Comparison of ENCODE assay signal across 8 mouse cellular contexts in genomic region chr4:120405144-120405805, GRCm38 (mm10). TPM values are rescaled to one million over a fixed set of nuclear protein-coding genes. Genes with fewer than 3 reads are reported as not detected.
DNase-seq lines count a peak whose midpoint lies in the region; ATAC-seq and TF ChIP-seq lines count a peak whose summit lies in the region.

Gene Scmh1 (plus strand): TSS chr4:120405281.

- peaks cover 5% of the 10 kb centered on the region for H3K27me3 ChIP-seq in CH12.LX (replicated peaks)
- H3K27me3 ChIP-seq in forebrain, embryonic 12.5 days, result peaks cover 18% of the 10 kb centered on the region; the same call in 1 of the 2 replicates
- H3K27me3 ChIP-seq in heart, embryonic 15.5 days, result no peaks in the 10 kb centered on the region
- H3K27me3 ChIP-seq in liver, embryonic 14.5 days (ENCODE audit: control insufficient read depth, insufficient read depth, low read length), result no peaks in the 10 kb centered on the region
- H3K27me3 ChIP-seq in stomach, embryonic 16.5 days (ENCODE audit: control insufficient read depth, insufficient read depth, low read length), result no peaks in the 10 kb centered on the region

- TF ChIP-seq CTCF in CH12.LX (conservative IDR thresholded peaks at IDR 0.05 in 1 of 2, IDR thresholded peaks at IDR 0.05 in 1 of 2; ENCODE audit: low read depth in 2 of 2, low read length in 2 of 2), result peak in 1 of 2 experiments; percentile 37; a peak in 1 of 4 replicates
- TF ChIP-seq CTCF in liver, embryonic 14.5 days (IDR thresholded peaks at IDR 0.05; ENCODE audit: low read depth), result no peak

- H3K9ac ChIP-seq in CH12.LX (ENCODE audit: insufficient read depth, low read depth), result peak within 1 kb of the TSS; percentile 82
- peak within 1 kb of the TSS; percentile 97 for H3K9ac ChIP-seq in forebrain, embryonic 12.5 days
- H3K9ac ChIP-seq in heart, embryonic 15.5 days, result peak within 1 kb of the TSS; percentile 100
- peak within 1 kb of the TSS; percentile 93 for H3K9ac ChIP-seq in liver, embryonic 14.5 days (replicated peaks)
- H3K9ac ChIP-seq in stomach, embryonic 16.5 days (ENCODE audit: low read length), result peak within 1 kb of the TSS; percentile 100

- peak; percentile 90 for ATAC-seq in forebrain, embryonic 12.5 days (ENCODE audit: low FRiP score)
- peak; percentile 85 for ATAC-seq in heart, embryonic 15.5 days (replicated peaks; ENCODE audit: insufficient number of reproducible peaks, insufficient read depth, low FRiP score, low read depth)
- peak; percentile 76 for ATAC-seq in liver, embryonic 14.5 days (ENCODE audit: insufficient read depth)
- peak; percentile 89 for ATAC-seq in stomach, embryonic 16.5 days (ENCODE audit: insufficient read depth, low FRiP score)

- peaks cover 4% of the 10 kb centered on the region; the same call in 1 of the 2 replicates for H3K79me2 ChIP-seq in CH12.LX (replicated peaks; ENCODE audit: control insufficient read depth, extremely low read depth, insufficient read depth, poor library complexity, severe bottlenecking)

- peak within 1 kb of the TSS; percentile 57 to 85 (median 69) for H3K4me3 ChIP-seq in CH12.LX (replicated peaks in 1 of 3; ENCODE audit: low read depth in 2 of 3, low read length in 2 of 3, poor library complexity in 1 of 3)
- peak within 1 kb of the TSS; percentile 76 for H3K4me3 ChIP-seq in forebrain, embryonic 12.5 days (replicated peaks)
- H3K4me3 ChIP-seq in heart, embryonic 15.5 days, result peak within 1 kb of the TSS; percentile 99
- peak within 1 kb of the TSS; percentile 86 to 96 for H3K4me3 ChIP-seq in liver, embryonic 14.5 days (ENCODE audit: insufficient read depth in 1 of 2, low read depth in 2 of 2, low read length in 2 of 2)
- peak within 1 kb of the TSS; percentile 98 for H3K4me3 ChIP-seq in stomach, embryonic 16.5 days (replicated peaks; ENCODE audit: low read length)

- H3K36me3 ChIP-seq in CH12.LX (replicated peaks in 1 of 2; ENCODE audit: control insufficient read depth in 1 of 2, insufficient read depth in 1 of 2, low read length in 1 of 2), result no peaks in the 10 kb centered on the region
- H3K36me3 ChIP-seq in forebrain, embryonic 12.5 days (replicated peaks), result no peaks in the 10 kb centered on the region
- H3K36me3 ChIP-seq in heart, embryonic 15.5 days, result no peaks in the 10 kb centered on the region
- no peaks in the 10 kb centered on the region for H3K36me3 ChIP-seq in liver, embryonic 14.5 days (replicated peaks; ENCODE audit: control insufficient read depth, insufficient read depth, low read depth)
- H3K36me3 ChIP-seq in stomach, embryonic 16.5 days (ENCODE audit: control insufficient read depth, insufficient read depth, low read length), result no peaks in the 10 kb centered on the region

- H3K4me1 ChIP-seq in CH12.LX (ENCODE audit: control insufficient read depth in 1 of 2, insufficient read depth in 2 of 2), result peaks cover 0 to 25% of the 10 kb centered on the region in 2 experiments; a peak in 2 of 4 replicates
- peaks cover 23% of the 10 kb centered on the region for H3K4me1 ChIP-seq in forebrain, embryonic 12.5 days
- H3K4me1 ChIP-seq in heart, embryonic 15.5 days (replicated peaks), result peaks cover 24% of the 10 kb centered on the region
- peaks cover 25 to 34% of the 10 kb centered on the region in 2 experiments for H3K4me1 ChIP-seq in liver, embryonic 14.5 days (replicated peaks; ENCODE audit: control insufficient read depth in 2 of 2, insufficient read depth in 2 of 2, low read length in 1 of 2)
- H3K4me1 ChIP-seq in stomach, embryonic 16.5 days (ENCODE audit: control insufficient read depth, insufficient read depth, low read length), result peaks cover 11% of the 10 kb centered on the region; the same call in 1 of the 2 replicates

- no peak for TF ChIP-seq RAD21 in CH12.LX (IDR thresholded peaks at IDR 0.05; ENCODE audit: low read depth, low read length)

- under 1% methylated on average over 87 of the region's 102 CpGs for WGBS in forebrain, embryonic 12.5 days
- under 1% methylated on average over 92 of the region's 102 CpGs for WGBS in heart, embryonic 15.5 days
- under 1% methylated on average over 83 of the region's 102 CpGs for whole genome bisulfite sequencing in liver, embryonic 14.5 days (ENCODE audit: insufficient replicate concordance)
- under 1% methylated on average over 80 of the region's 102 CpGs for WGBS in stomach, embryonic 16.5 days

- H3K9me3 ChIP-seq in CH12.LX (replicated peaks; ENCODE audit: low read length), result no peaks in the 10 kb centered on the region
- H3K9me3 ChIP-seq in forebrain, embryonic 12.5 days, result no peaks in the 10 kb centered on the region
- no peaks in the 10 kb centered on the region for H3K9me3 ChIP-seq in heart, embryonic 15.5 days (replicated peaks)
- H3K9me3 ChIP-seq in liver, embryonic 14.5 days (ENCODE audit: control insufficient read depth, low read length), result no peaks in the 10 kb centered on the region
- H3K9me3 ChIP-seq in stomach, embryonic 16.5 days (replicated peaks; ENCODE audit: control insufficient read depth, low read length), result no peaks in the 10 kb centered on the region

- H3K27ac ChIP-seq in CH12.LX (ENCODE audit: insufficient read depth, low read depth), result no peak within 1 kb of the TSS
- H3K27ac ChIP-seq in forebrain, embryonic 12.5 days, result peak within 1 kb of the TSS; percentile 87
- peak within 1 kb of the TSS; percentile 99 for H3K27ac ChIP-seq in heart, embryonic 15.5 days
- H3K27ac ChIP-seq in liver, embryonic 14.5 days, result peak within 1 kb of the TSS; percentile 43
- H3K27ac ChIP-seq in stomach, embryonic 16.5 days (ENCODE audit: low read length), result peak within 1 kb of the TSS; percentile 94

- dilution Hi-C loops in CH12.LX (cut with MboI; ENCODE audit: extremely low pct_ligation_motif_present, extremely low pct_unique_long_range_greater_than_20kb, low sequenced_read_pairs), result no loop called here

- peak; percentile 22; the same call in 1 of the 2 replicates for TF ChIP-seq POLR2A in CH12.LX (IDR thresholded peaks at IDR 0.05; ENCODE audit: low read depth, low read length)

- H3K4me2 ChIP-seq in CH12.LX (ENCODE audit: insufficient read depth, low read depth, poor library complexity, severe bottlenecking), result peak within 1 kb of the TSS; percentile 99
- H3K4me2 ChIP-seq in forebrain, embryonic 12.5 days, result peak within 1 kb of the TSS; percentile 65
- peak within 1 kb of the TSS; percentile 59 for H3K4me2 ChIP-seq in heart, embryonic 15.5 days
- H3K4me2 ChIP-seq in liver, embryonic 14.5 days (ENCODE audit: low read depth), result peak within 1 kb of the TSS; percentile 78
- H3K4me2 ChIP-seq in stomach, embryonic 16.5 days (ENCODE audit: low read depth, low read length), result peak within 1 kb of the TSS; percentile 55

- TF ChIP-seq EP300 in CH12.LX (IDR thresholded peaks at IDR 0.05; ENCODE audit: low read length), result no peak
- no peak for TF ChIP-seq EP300 in liver, embryonic 14.5 days (IDR thresholded peaks at IDR 0.05; ENCODE audit: low read depth)

- no peak for DNase-seq in CH12.LX (ENCODE audit: extremely low read depth)
- DNase-seq in c-Kit-positive CD71-positive TER-119-positive erythroid progenitor cells, embryonic 14.5 days (ENCODE audit: low spot score), result peak; percentile 47
- DNase-seq in kidney, postnatal 14 days, result peak; percentile 83
- DNase-seq in liver, embryonic 14.5 days (ENCODE audit: low read depth in 3 of 3, low spot score in 3 of 3), result peak in 1 of 3 experiments; percentile 31
- DNase-seq in neural tube, embryonic 10.5 days (ENCODE audit: extremely low spot score, low spot score), result peak; percentile 85

- in situ Hi-C loops in CH12.LX (cut with MboI; ENCODE audit: low pct_ligation_motif_present, low pct_unique_long_range_greater_than_20kb, low sequenced_read_pairs), result no loop called here

TF ChIP-seq in CH12.LX, 34 proteins besides CTCF, POLR2A, EP300 and RAD21:
- peak; percentile 15 for TF ChIP-seq HCFC1 (IDR thresholded peaks at IDR 0.05; ENCODE audit: low read depth, low read length)
- TF ChIP-seq NRF1 (IDR thresholded peaks at IDR 0.05; ENCODE audit: low read depth, low read length), result peak; percentile 61
- TF ChIP-seq ZMIZ1 (IDR thresholded peaks at IDR 0.05; ENCODE audit: low read depth, low read length), result no peak
- no peak for TF ChIP-seq IRF4 (IDR thresholded peaks at IDR 0.05; ENCODE audit: low read depth, low read length)
- TF ChIP-seq CHD1 (IDR thresholded peaks at IDR 0.05; ENCODE audit: low read depth, low read length), result no peak
- no peak for TF ChIP-seq SIN3A (IDR thresholded peaks at IDR 0.05; ENCODE audit: low read length)
- TF ChIP-seq MAX (IDR thresholded peaks at IDR 0.05; ENCODE audit: low read length), result no peak
- no peak for TF ChIP-seq PAX5 (IDR thresholded peaks at IDR 0.05; ENCODE audit: low read length)
- no peak for TF ChIP-seq ZKSCAN1 (IDR thresholded peaks at IDR 0.05; ENCODE audit: borderline replicate concordance, low read depth, low read length)
- no peak for TF ChIP-seq TCF12 (IDR thresholded peaks at IDR 0.05; ENCODE audit: low read depth, low read length)

RNA-seq across cellular contexts. Expression of gene Scmh1, which starts in this region (rescaled TPM):
- total RNA-seq in CH12.LX (2012; rRNA removed), result 3.5 and 3.8 TPM in 2 replicates
- 1.6 and 3.2 TPM in 2 replicates for total RNA-seq in CH12.LX (2014; rRNA removed)
- polyA plus RNA-seq in CH12.LX (2012; ENCODE audit: insufficient read length, low read depth), result 19.2 and 24.0 TPM in 2 replicates
- 44.6 and 52.7 TPM in 2 replicates for polyA plus RNA-seq in forebrain, embryonic 12.5 days (2016; fragmentation: Nextera tagmentation; extraction: Ambion mirVana)
- polyA plus RNA-seq in heart, embryonic 15.5 days (2015; fragmentation: Nextera tagmentation; extraction: Ambion mirVana), result 66.4 and 71.6 TPM in 2 replicates
- 11.0 and 12.5 TPM in 2 replicates for polyA plus RNA-seq in liver, embryonic 14.5 days (2012; rRNA removed)
- 12.3 and 14.2 TPM in 2 replicates for polyA plus RNA-seq in liver, embryonic 14.5 days (2014; fragmentation: Nextera tagmentation; extraction: Ambion mirVana)
- 40.0 and 44.6 TPM in 2 replicates for polyA plus RNA-seq in stomach, embryonic 16.5 days (2015; fragmentation: Nextera tagmentation; extraction: Ambion mirVana)
